Mouse (Mus musculus): ENCODE measurements around the gene Zfp748. TPM values are rescaled to one million over a fixed set of nuclear protein-coding genes. Genes with fewer than 3 reads are reported as not detected.

Zfp748 gene
- polyA plus RNA-seq, 1 experiment, result 0.68 TPM

GRCm38 (mm10) chr13:67527049-67527730, 26.4 kb downstream of the Zfp748 start:
- H3ac ChIP-seq (ENCODE audit: control insufficient read depth, insufficient read length), result no peak overlapping the region
- H3K36me3 ChIP-seq (ENCODE audit: control insufficient read depth, insufficient read depth), result no peaks in the 10 kb centered on the region
- H3K27me3 ChIP-seq (ENCODE audit: control insufficient read depth, insufficient read depth, insufficient read length), result no peaks in the 10 kb centered on the region
- no peak overlapping the region for H3K4me2 ChIP-seq (ENCODE audit: low read depth)
- H3K79me2 ChIP-seq (ENCODE audit: control insufficient read depth, insufficient read depth), result peaks cover 29% of the 10 kb centered on the region
- H3K4me3 ChIP-seq, result peak overlapping the region; percentile 47
- TF ChIP-seq E2F4 (IDR thresholded peaks at IDR 0.05; ENCODE audit: insufficient read depth) (no peak), POLR2AphosphoS2 (IDR thresholded peaks at IDR 0.05; ENCODE audit: insufficient read length, low read depth) (no peak), POLR2A (IDR thresholded peaks at IDR 0.05; ENCODE audit: insufficient read length, low read depth) (no peak), MYOD1 (IDR thresholded peaks at IDR 0.05; ENCODE audit: control insufficient read depth in 1 of 3, insufficient read length in 2 of 3, low read depth in 2 of 3) (no peak), MYOG (IDR thresholded peaks at IDR 0.05; ENCODE audit: control insufficient read depth in 1 of 3, insufficient read depth in 1 of 3, insufficient read length in 2 of 3, low read depth in 2 of 3) (no peak), SRF (IDR thresholded peaks at IDR 0.05; ENCODE audit: control insufficient read depth, insufficient read length, low read depth) (no peak)

GRCm38 (mm10) chr13:67525753-67526410, 27.7 kb downstream of the Zfp748 start, which contains the start of the genes Gm26965 and Zfp87:
Gene Gm26965 (minus strand): TSS chr13:67526151.
Gene Zfp87 (minus strand): TSS chr13:67526177.
- Histone ChIP-seq H3K4me2 (ENCODE audit: low read depth) (peak within 1 kb of the TSS; percentile 72), H3K79me2 (ENCODE audit: control insufficient read depth, insufficient read depth) (peaks cover 29% of the 10 kb centered on the region), H3K4me3 (peak within 1 kb of the TSS; percentile 47), H3ac (ENCODE audit: control insufficient read depth, insufficient read length) (peak within 1 kb of the TSS; percentile 36), H3K27me3 (ENCODE audit: control insufficient read depth, insufficient read depth, insufficient read length) (no peaks in the 10 kb centered on the region), H3K36me3 (ENCODE audit: control insufficient read depth, insufficient read depth) (peaks cover 1% of the 10 kb centered on the region)
- TF ChIP-seq TCF3 (IDR thresholded peaks at IDR 0.05; ENCODE audit: insufficient read length, low read depth) (no peak), SRF (IDR thresholded peaks at IDR 0.05; ENCODE audit: control insufficient read depth, insufficient read length, low read depth) (no peak), MYOG (IDR thresholded peaks at IDR 0.05; ENCODE audit: control insufficient read depth in 1 of 3, insufficient read depth in 1 of 3, insufficient read length in 2 of 3, low read depth in 2 of 3) (peak in 1 of 3 experiments; percentile 5), POLR2AphosphoS2 (IDR thresholded peaks at IDR 0.05; ENCODE audit: insufficient read length, low read depth) (peak; percentile 79), POLR2A (IDR thresholded peaks at IDR 0.05; ENCODE audit: insufficient read length, low read depth) (peak; percentile 75)

GRCm38 (mm10) chr13:67500908-67501307, 52.7 kb downstream of the Zfp748 start:
- Histone ChIP-seq H3K27me3 (ENCODE audit: control insufficient read depth, insufficient read depth, insufficient read length) (no peaks in the 10 kb centered on the region), H3K4me3 (peak overlapping the region; percentile 78), H3K4me2 (ENCODE audit: low read depth) (peak overlapping the region; percentile 21), H3K36me3 (ENCODE audit: control insufficient read depth, insufficient read depth) (no peaks in the 10 kb centered on the region), H3ac (ENCODE audit: control insufficient read depth, insufficient read length) (peak overlapping the region; percentile 61), H3K79me2 (ENCODE audit: control insufficient read depth, insufficient read depth) (no peaks in the 10 kb centered on the region)
- no peak for TF ChIP-seq CEBPB (IDR thresholded peaks at IDR 0.05; ENCODE audit: insufficient read depth, poor library complexity, severe bottlenecking)
- TF ChIP-seq MAX (IDR thresholded peaks at IDR 0.05; ENCODE audit: low read depth), result no peak
- no peak for TF ChIP-seq MYOD1 (IDR thresholded peaks at IDR 0.05; ENCODE audit: control insufficient read depth in 1 of 3, insufficient read length in 2 of 3, low read depth in 2 of 3)
- TF ChIP-seq POLR2AphosphoS2 (IDR thresholded peaks at IDR 0.05; ENCODE audit: insufficient read length, low read depth), result no peak
- no peak for TF ChIP-seq TCF12 (IDR thresholded peaks at IDR 0.05; ENCODE audit: insufficient read depth, poor library complexity, severe bottlenecking)
- TF ChIP-seq TCF3 (IDR thresholded peaks at IDR 0.05; ENCODE audit: insufficient read length, low read depth), result no peak
- TF ChIP-seq E2F4 (IDR thresholded peaks at IDR 0.05; ENCODE audit: insufficient read depth), result no peak
- no peak for TF ChIP-seq SRF (IDR thresholded peaks at IDR 0.05; ENCODE audit: control insufficient read depth, insufficient read length, low read depth)
- TF ChIP-seq MYOG (IDR thresholded peaks at IDR 0.05; ENCODE audit: control insufficient read depth in 1 of 3, insufficient read depth in 1 of 3, insufficient read length in 2 of 3, low read depth in 2 of 3), result no peak
- TF ChIP-seq POLR2A (IDR thresholded peaks at IDR 0.05; ENCODE audit: insufficient read length, low read depth), result no peak
- no peak for TF ChIP-seq USF1 (IDR thresholded peaks at IDR 0.05; ENCODE audit: low read depth)
- no peak for TF ChIP-seq REST (IDR thresholded peaks at IDR 0.05; ENCODE audit: insufficient read depth, insufficient read length)

DNA sequence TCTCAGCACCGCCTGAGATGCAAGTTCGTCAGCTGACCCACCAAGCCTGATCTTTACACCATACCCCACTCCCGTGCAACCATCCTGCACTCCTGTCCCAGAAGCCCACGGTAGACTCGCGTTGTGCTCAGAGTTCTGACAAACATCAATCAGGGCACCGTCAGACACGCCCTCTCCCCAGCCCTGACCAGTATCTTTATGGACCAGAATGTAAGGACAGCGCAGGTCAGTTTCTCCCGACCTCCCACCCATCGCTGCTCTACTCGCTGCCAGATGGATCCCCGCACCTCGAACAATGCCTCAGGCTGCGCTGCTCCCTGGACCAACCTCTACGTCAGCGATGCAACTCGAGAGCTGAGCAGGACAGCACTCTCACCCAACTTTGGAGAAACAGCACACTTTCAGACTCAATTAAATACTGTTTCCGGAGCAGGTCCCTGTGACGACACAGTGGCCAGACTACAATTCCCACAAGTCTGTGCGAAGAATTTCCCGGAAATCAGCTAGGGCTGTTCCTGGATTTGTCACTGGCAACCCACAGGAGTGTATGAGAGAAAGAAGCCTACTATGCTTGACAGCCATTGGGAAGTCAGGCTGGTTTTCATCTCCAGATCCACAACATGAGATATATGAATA, 53.4 kb downstream of the Zfp748 start, which contains the start of gene Zfp58:
Gene Zfp58, minus strand, starts transcription at position 472 of the 636 bp plus-strand sequence.
- peak within 1 kb of the TSS; percentile 61 for H3ac ChIP-seq (ENCODE audit: control insufficient read depth, insufficient read length)
- peak; percentile 14 for TF ChIP-seq SRF (IDR thresholded peaks at IDR 0.05; ENCODE audit: control insufficient read depth, insufficient read length, low read depth)
- TF ChIP-seq POLR2A (IDR thresholded peaks at IDR 0.05; ENCODE audit: insufficient read length, low read depth), result peak; percentile 76
- TF ChIP-seq POLR2AphosphoS2 (IDR thresholded peaks at IDR 0.05; ENCODE audit: insufficient read length, low read depth), result peak; percentile 70
- no peak for TF ChIP-seq TCF3 (IDR thresholded peaks at IDR 0.05; ENCODE audit: insufficient read length, low read depth)
- no peak for TF ChIP-seq MYOD1 (IDR thresholded peaks at IDR 0.05; ENCODE audit: control insufficient read depth in 1 of 3, insufficient read length in 2 of 3, low read depth in 2 of 3)
- peak within 1 kb of the TSS; percentile 80 for H3K4me2 ChIP-seq (ENCODE audit: low read depth)
- H3K27me3 ChIP-seq (ENCODE audit: control insufficient read depth, insufficient read depth, insufficient read length), result no peaks in the 10 kb centered on the region
- H3K79me2 ChIP-seq (ENCODE audit: control insufficient read depth, insufficient read depth), result no peaks in the 10 kb centered on the region
- peaks cover under 1% of the 10 kb centered on the region for H3K36me3 ChIP-seq (ENCODE audit: control insufficient read depth, insufficient read depth)
- peak within 1 kb of the TSS; percentile 78 for H3K4me3 ChIP-seq

All from myocyte (in vitro differentiated cells).